In the genomic region with DNA sequence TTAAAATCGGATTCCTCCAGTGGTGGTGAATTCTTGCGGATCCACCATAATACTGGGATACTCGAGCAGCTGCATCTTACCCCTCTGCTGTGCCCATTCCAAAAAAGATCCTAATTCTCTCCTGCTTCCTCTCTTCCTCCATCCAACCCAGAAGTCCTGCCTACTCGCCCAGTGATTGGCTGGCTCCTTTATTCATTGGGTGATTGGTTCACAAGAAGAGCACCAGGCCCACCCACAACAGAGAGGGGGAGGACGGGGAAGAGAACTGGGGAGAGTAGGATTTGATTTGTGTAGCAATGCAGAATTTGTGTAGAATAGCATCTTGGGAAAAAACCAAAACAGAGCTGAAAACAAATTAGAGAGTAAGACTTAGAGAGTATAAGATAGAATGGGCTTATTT, we compare ENCODE assay signal across 13 mouse cellular contexts.
DNase-seq lines count a peak whose midpoint lies in the region; TF ChIP-seq lines count a peak whose summit lies in the region.
"Had no signal": no experiment of that assay in that cellular context is flagged by ENCODE, and none has a peak within 500 bp of the region (broad histone marks: within the 10 kb centered on the region; RNA-seq: fewer than 3 reads in every experiment).

No protein-coding gene starts in this region.

- peak; percentile 28 for DNase-seq in embryo, embryonic 10.5 days (ENCODE audit: low spot score)
- no peak for DNase-seq in embryo, embryonic 11 days
- peak; percentile 39 to 48 for DNase-seq in left cerebral cortex, adult 18-20 months (ENCODE audit: low spot score in 2 of 2)
- no peak for DNase-seq in left cerebral cortex, postnatal 10 days (ENCODE audit: extremely low spot score in 1 of 2, low spot score in 2 of 2)
- DNase-seq in adipocyte (ENCODE audit: low spot score), result peak; percentile 71
- no peak for DNase-seq in urinary bladder, postnatal 14 days (ENCODE audit: low spot score)
- no peak for DNase-seq in gastrocnemius, adult 18-20 months (ENCODE audit: low spot score)
- DNase-seq: cerebellum, adult 11 months; lung, postnatal 10 days had no signal

- peak overlapping the region; percentile 75 for H3K4me2 ChIP-seq in myocyte (ENCODE audit: low read depth)
- H3K4me2 ChIP-seq: hindbrain, embryonic 15.5 days; limb, embryonic 15.5 days; midbrain, embryonic 13.5 days had no signal

- H3K36me3 ChIP-seq in myocyte (ENCODE audit: control insufficient read depth, insufficient read depth), result no peaks in the 10 kb centered on the region
- H3K36me3 ChIP-seq: limb, embryonic 15.5 days had no signal

- no peaks in the 10 kb centered on the region for H3K79me2 ChIP-seq in myocyte (ENCODE audit: control insufficient read depth, insufficient read depth)

- no peak for TF ChIP-seq POLR2A in myocyte (IDR thresholded peaks at IDR 0.05; ENCODE audit: insufficient read length, low read depth)

- no peaks in the 10 kb centered on the region for H3K27me3 ChIP-seq in myocyte (ENCODE audit: control insufficient read depth, insufficient read depth, insufficient read length)
- H3K27me3 ChIP-seq: hindbrain, embryonic 15.5 days; limb, embryonic 15.5 days; midbrain, embryonic 13.5 days had no signal

- H3ac ChIP-seq in myocyte (ENCODE audit: control insufficient read depth, insufficient read length), result no peak overlapping the region

- peak overlapping the region; percentile 28 for H3K4me3 ChIP-seq in myocyte
- H3K4me3 ChIP-seq: hindbrain, embryonic 15.5 days; limb, embryonic 15.5 days; midbrain, embryonic 13.5 days had no signal

- intact Hi-C loops in left cerebral cortex, postnatal 10 days (cut with DNase I), result no loop called here

TF ChIP-seq in myocyte, 11 proteins besides CTCF, POLR2A, EP300 and RAD21:
- no peak for TF ChIP-seq TCF12 (IDR thresholded peaks at IDR 0.05; ENCODE audit: insufficient read depth, poor library complexity, severe bottlenecking)
- TF ChIP-seq MYOG (IDR thresholded peaks at IDR 0.05; ENCODE audit: control insufficient read depth in 1 of 3, insufficient read depth in 1 of 3, insufficient read length in 2 of 3, low read depth in 2 of 3), result no peak
- TF ChIP-seq POLR2AphosphoS2 (IDR thresholded peaks at IDR 0.05; ENCODE audit: insufficient read length, low read depth), result no peak
- no peak for TF ChIP-seq USF1 (IDR thresholded peaks at IDR 0.05; ENCODE audit: low read depth)
- no peak for TF ChIP-seq REST (IDR thresholded peaks at IDR 0.05; ENCODE audit: insufficient read depth, insufficient read length)
- no peak for TF ChIP-seq SRF (IDR thresholded peaks at IDR 0.05; ENCODE audit: control insufficient read depth, insufficient read length, low read depth)
- no peak for TF ChIP-seq MAX (IDR thresholded peaks at IDR 0.05; ENCODE audit: low read depth)
- no peak for TF ChIP-seq MYOD1 (IDR thresholded peaks at IDR 0.05; ENCODE audit: control insufficient read depth in 1 of 3, insufficient read length in 2 of 3, low read depth in 2 of 3)
TF ChIP-seq in myocyte: peak in this region for 0.

Comparison
In these comparisons a context has a peak if more than half of its experiments do, and no peak if none do; other contexts are left out.
1. DNase-seq: peak in embryo, embryonic 10.5 days (single experiment), left cerebral cortex, adult 18-20 months (2 of 2) and adipocyte (single experiment); none in embryo, embryonic 11 days (single experiment), left cerebral cortex, postnatal 10 days (0 of 2), urinary bladder, postnatal 14 days (single experiment) and gastrocnemius, adult 18-20 months (single experiment).